Mouse (Mus musculus) c-Kit-positive CD71-positive TER-119-positive erythroid progenitor cells, embryonic 14.5 days (primary cell): ENCODE data around the gene Glb1.

Experiments used
- DNase-seq: peaks from one replicate; pipeline ENCODE4 v3.0.0-alpha.2; 2013; ENCODE audit warnings: low spot score

The Glb1 gene

DNA sequence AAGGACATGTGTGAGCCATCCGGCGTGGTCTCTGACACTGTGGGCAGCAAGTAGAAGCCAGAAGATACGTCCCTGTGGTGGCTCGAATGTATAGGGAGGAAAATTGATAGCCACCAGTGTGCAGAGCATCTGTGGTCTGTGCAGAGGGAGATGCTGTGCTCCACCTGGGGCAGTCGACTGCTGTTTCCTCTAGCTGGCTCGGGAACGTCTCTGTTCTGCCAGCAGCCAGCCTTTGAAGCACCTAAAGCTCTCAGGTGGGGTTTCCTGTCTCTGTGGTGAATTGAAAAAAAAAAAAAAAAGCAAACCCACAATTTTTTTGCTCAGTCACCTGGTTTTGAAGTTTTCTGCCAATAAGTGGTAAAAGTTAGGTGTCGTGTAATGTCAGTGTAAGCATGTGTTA is 42.5 kb downstream of the Glb1 start:
- no peak for DNase-seq

DNA sequence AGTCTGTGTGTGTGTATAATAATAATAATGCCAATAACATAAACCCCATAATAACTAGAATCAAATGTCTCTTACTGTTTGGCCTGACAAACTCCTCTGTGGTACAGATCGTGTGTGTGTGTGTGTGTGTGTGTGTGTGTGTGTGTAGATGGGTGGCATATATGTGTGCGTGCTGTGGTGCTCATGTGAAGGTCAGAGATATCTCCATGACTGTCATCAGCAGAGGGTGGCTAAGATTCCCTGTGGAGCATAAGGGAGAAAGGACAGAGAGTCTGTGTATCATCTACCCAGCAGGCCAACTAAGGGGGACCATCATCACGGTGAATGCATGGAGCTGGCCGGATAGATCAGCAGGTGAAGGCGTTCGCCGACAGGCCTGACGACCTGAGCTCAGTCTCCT is 46.0 kb downstream of the Glb1 start:
- no peak for DNase-seq

DNA sequence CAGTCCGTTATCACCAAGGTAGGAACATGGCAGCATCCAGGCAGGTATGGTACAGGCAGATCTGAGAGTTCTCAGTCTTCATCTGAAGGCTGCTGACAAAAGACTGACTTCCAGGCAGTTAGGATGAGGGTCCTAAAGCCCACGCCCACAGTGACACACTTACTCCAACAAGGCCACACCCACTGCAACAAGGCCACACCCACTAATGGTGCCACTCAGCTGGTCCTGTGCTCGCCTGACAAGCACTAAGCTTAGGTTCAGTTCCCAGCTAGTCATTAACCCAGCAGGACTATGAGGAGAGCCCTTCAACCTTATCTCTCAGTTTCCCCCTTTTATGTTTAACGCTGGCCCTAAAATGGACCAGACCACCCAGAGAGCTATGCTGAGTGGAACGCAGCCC is 47.8 kb downstream of the Glb1 start:
- no peak for DNase-seq

DNA sequence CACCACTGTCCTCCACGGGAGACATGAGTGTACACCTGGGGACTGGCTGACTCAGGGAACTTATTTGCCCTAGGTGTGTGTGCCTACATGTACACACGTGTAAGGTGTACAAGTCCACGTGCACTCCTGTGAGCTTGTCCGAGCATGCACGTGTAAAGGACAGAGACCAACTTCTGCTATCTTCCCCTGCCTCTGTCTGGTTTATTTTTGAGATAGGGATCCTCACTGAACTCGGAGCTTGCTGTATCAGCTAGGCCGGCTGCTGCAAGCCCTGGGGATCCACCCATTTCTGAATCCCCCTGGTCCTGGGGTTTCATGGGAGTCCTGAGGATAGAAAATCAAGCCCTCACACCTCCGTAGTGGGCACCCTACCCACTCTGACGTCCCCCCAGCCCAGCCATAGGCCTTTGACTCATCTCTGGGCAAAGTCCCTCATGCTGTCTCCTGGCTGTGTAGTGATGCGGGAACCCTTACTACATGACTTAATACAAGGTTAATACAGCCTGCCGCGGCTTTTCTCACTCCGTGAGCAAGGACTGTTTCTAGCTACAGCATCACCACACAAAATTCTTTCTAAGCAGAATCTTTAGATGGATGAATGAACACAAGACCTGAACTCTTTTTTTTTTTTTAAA is 48.4 kb downstream of the Glb1 start:
- no peak for DNase-seq

DNA sequence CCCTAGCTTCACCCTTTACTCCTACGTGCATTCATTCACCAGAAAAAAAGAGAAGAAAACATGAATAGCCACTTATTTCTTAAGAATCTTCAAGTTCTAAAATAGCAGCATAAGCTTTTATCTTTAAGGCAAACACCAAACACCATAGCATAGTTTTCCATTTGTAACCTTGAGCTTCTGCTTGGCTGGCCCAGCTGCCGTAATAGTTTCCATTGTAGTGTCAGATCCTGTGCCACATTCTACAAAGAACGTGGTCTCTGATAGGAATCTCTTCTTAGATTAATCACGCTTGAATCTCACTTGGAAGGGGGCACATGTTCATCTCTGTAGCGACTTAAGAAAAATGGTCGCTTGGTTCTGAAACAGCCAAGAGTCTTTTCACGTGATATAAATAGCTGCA is 50.7 kb downstream of the Glb1 start:
- DNase-seq: no peak

DNA sequence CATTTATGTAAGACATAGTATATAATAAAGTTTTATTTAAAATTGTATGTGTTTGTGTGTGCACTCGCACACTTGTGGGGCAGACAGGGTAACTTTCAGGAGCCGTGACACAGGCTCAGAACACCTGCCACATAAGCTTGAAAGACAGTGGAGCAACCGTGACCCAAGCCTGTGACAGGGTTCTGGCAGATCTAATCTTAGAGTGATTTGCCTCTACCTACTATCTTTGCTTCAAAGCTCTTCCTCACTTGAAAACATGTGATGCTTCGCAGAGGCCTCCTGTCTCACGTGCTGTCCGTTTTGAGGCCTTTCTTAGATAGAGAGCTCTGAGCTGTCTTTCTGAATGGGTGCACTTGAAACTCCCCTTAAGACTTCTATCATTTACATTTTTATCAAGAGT is 51.5 kb downstream of the Glb1 start:
- no peak for DNase-seq

DNA sequence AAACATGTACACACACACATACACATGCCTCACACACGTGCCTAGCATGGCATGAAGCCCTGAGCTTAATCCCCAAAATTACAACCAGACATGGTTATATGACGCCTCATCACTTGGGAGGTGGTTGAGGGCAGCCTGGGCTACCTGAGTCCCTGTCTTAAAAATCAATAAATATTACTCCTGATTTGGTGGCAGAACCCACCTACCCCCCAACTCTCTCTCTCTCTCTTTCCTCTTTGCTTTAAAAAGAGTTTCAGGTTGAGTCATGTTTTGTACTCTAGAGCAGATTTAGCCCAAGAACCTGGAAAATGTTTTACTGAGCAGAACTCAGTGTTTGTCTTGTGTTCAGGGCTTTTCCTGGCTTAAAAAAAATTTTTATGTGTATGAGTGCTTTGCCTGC is 54.5 kb downstream of the Glb1 start:
- DNase-seq: no peak

DNA sequence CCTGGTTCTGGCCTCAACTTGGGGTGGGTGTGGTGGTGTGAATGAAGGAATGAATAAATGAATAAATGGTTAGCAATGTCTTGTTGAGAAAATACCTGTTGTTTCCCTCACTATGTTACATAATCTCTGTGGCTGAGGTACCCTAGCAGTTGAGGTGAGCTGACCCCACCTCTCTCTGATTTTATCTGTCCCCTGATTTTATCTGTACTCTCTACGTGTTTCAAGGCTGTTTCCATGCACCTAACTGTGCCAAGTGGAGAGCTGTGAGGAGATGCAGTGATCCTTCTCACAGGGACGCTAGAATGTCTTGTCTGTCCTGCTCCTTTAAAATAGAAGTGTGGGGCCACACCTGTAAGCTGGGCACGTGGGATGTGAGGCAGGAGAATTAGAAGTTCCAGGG is 57.6 kb downstream of the Glb1 start:
- no peak for DNase-seq

DNA sequence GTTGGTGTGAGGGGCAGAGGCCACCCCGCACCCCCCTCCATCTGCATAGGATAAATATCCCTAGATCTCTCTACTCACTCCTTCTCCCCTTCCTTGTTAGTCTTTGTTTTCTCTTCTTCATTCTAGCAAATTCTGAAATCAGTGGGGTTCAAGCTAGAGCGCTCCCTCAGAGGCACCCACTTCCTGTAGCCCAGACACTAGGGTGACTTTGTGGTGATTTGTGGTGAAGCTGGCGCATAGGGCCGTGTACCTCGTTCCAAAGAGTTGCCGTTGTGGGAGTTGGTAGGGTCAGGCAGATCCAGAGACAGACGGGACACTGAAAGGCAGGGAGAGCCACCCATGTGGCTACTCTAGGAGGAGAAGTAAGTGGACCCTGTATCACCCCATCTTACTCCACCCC is 61.7 kb downstream of the Glb1 start:
- DNase-seq: no peak

DNA sequence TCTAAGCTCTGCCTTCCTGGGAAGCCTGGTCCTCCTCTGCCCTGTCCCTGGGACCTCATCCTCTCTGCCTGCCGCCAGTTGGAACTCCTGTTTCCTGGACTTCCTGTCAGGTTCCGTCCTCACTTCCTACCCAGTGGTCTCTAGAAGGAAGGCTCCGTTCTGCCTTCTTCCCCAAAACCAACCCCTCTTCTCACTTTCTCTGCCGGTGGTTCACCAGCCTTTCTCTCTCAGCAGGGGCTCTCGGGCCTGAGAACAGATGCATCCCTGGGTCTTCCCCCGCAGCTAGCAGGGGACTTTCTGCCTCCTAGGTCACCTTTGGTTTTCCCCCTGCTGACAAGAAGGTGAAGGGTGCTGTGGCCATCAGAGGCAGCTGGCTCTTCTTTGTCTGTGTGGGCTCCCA is 64.6 kb downstream of the Glb1 start:
- no peak for DNase-seq

DNA sequence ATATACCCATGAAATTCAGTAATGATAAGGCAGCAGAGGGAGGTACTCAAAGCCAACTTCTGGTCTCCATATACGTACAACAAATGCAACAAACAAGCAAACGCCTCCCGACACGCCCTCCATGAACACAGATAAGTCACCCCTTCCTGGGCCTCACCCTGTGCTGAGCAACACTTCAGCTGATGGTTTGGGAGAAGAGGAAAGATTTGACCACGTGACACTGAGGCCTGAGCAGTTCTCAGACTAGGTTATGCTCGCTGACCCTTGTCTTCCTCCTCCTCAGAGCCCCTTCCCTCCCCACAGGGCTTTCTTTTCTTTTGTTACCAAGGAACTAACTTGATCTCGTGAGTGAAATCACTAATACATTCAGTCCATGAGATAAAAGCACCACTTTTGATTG is 66.0 kb downstream of the Glb1 start:
- DNase-seq: peak; percentile 27

DNA sequence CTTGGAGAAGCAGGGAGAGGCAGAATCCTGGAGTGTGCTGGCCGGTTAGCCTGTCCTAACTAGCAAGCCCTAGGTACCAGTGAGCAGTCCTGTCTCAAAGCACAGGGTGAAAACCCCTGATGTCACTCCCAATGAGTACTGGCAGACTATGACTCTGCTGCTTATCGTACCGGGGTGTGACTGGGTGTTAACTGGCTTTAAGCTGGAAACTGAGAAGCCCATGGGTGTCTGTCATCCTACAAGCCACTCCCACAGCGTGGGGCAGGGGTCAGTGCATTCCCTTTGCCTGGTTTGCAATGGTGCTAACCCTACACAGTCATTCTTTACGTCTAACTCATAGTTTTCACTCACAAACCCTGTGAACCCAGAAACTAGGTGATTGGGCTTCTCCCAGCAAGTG is 67.3 kb downstream of the Glb1 start:
- no peak for DNase-seq

DNA sequence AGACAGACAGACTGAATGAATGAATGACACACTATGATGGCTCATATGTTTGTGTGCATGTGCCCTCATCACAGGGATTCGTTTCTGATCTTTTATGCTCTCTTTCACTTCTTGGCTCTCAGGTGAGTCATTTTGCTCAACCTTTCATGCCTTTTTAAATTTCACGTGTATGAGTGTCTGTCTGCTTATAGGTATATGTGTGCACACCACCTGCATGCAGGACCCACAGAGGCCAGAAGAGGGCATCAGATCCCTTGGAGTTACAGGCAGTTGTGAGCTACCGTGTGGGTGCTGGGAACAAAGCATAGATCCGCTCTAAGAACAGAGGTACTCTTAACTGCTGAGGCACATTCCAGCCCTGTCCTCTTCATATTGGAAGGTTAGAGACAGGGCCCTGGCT is 67.8 kb downstream of the Glb1 start:
- no peak for DNase-seq

DNA sequence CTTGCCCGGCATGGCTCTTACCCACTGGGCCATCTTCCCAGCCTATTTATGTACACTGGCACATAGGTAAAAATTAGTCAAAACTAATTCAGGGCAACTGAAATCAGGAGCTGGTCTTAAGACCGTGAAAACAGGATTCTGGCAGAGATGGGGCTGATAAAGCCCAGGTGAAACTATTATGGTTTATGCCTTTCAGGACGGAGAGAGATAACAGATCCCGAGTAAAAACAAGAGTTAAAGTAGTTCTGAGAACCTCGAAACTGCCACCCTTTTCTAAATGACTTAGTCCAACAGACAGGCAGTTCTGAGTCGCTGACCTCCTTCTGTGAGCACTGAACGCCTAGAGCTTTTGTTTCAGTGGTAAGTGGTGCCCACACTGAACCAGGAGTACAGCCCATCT is 71.0 kb downstream of the Glb1 start:
- no peak for DNase-seq

DNA sequence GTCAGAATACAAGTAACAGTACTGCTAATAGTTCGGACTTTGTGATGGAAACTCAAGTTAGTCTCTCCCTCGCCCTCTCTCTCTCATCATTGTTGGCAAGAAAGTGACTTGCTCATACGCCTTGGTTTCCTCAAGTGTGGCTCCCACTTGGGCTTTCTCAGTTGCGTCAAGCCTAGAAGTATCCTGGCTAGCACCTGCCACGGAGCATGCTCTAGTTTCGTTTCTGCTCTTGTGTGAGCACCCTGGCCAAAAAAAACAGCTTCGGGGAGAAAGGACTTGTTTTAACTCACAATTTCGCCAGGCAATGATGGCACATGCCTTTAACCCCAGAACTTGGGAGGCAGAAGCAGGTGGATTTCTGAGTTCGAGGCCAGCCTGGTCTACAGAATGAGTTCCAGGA is 76.1 kb downstream of the Glb1 start:
- no peak for DNase-seq

DNA sequence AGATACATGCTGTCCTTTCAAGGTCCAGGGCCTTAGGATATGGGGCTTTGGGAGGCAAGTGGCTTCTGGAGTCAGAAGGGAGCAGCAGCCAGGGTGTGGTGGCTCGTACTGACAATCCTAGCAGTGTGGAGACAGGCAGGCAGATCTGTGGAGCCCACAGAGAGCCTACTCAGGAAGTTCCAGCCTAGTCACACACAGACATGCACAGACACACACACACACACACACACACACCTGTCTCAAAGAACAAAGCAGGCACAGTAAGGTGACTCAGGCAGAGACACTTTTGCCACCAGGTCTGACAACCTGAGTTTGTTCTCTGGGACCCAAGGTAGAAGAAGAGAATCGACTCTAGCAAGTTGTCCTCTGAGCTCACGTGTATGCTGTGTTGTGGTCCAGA is 80.1 kb downstream of the Glb1 start:
- no peak for DNase-seq

DNA sequence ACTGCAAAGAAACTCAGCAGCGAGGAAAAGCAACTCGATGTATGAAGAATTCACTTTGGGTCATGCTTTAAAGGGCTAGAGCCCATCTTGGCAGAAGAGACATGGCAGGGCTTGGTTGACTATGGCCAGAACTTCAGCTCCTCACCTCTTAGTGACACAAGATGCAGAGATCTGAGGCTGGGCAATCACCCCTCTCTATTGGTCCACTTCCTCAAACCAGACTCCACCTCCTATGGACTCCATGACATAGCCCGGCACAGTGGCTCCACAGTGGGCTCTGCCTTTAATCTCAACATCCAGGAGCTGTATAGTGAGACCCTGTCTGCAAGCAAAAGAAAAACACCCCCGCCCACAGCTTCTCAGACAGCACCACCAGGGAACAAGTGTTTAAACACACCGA is 83.9 kb downstream of the Glb1 start:
- no peak for DNase-seq

DNA sequence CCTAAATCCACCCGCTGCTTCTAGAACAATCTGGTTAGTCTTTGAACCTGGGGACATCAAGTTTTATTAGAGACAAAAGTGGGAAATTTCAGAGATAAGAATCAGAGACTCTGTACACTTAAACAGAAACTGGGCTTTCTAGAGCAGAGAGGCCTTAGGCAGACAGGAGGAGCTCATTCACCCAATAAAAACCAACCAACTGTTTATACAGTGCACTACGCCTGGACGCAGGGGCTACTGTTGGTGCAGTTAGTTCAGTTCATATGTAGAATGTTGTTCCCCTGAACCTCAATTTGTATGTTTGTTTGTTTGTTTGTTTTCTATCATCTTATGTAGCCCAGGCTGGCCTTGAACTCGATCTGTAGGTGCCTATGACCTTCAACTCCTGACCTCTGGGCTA is 85.9 kb downstream of the Glb1 start:
- DNase-seq: no peak

DNA sequence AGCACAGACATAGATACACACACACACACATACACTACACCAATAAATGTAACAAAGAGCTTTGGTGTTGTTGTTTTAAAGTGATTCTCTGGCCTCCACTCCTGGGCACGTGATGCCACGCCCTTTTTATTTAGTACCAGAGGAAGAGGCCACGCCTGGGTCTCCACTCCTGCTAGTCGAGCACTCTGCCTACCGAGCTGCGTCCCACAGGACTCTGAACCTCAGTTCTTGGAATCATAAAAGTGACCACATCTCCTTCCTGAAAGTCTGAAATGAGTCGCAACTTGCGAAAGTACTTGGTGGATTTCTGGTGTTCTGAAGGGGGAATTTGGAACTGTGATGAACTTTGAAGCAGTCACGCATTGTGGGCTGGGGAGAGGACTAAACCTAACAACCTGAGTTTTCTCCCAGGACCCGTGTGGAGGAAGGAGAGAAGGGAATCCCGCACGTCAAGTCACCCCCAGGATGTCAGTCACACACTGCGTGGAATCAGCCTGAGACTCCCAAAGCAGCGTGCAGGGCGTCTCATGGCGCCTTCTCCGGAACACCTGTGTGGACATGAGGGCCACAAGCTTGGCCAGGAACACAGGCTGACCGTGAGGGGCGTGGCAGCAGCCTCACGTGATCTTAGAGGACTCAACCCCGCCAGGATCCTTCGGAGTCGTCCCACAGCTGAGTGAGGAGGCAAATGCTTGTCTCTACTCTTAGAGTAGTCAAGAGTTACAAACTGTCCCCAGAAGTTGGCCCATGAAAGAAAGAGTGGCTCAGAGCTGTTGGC is 86.8 kb downstream of the Glb1 start:
- no peak for DNase-seq

DNA sequence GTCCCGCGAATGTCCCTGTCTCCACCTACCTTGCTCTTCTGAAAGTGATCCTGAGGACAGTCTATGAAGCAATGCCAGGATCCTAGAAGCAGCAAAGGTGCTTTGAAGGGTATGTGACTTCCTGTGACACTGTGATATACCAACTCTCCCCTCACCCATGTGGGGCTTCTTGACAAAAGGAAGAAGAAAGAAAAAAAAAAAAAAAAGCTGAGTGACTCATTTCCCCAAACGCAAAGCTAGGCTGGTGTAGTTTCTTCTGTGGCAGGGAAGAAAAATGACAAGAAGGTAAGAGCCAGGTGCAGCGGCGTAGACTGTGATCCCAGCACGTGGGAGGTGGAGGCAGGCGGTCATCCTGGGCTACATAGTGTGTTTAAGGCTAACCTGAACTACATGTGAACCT is 95.6 kb downstream of the Glb1 start:
- DNase-seq: no peak

DNA sequence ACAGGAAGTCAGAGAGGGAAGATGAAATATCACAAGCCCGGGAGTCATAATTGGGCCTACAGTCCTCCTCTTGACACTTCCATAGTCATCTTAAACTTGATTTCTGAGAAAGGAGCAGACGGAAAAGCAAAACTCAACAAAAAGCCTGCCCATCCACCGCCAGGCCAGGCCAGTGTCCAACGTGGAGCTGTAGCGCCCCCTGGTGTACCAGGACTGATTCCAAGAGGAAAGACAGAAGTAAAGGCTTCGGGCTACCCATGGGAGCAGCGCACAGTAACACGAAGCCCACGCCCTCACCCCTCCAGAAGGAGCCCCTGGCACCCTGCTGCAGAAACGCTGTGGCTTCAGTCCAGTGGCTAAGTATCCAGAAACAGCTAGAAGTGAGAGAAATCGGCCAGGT is 97.3 kb downstream of the Glb1 start:
- DNase-seq: peak; percentile 64

DNA sequence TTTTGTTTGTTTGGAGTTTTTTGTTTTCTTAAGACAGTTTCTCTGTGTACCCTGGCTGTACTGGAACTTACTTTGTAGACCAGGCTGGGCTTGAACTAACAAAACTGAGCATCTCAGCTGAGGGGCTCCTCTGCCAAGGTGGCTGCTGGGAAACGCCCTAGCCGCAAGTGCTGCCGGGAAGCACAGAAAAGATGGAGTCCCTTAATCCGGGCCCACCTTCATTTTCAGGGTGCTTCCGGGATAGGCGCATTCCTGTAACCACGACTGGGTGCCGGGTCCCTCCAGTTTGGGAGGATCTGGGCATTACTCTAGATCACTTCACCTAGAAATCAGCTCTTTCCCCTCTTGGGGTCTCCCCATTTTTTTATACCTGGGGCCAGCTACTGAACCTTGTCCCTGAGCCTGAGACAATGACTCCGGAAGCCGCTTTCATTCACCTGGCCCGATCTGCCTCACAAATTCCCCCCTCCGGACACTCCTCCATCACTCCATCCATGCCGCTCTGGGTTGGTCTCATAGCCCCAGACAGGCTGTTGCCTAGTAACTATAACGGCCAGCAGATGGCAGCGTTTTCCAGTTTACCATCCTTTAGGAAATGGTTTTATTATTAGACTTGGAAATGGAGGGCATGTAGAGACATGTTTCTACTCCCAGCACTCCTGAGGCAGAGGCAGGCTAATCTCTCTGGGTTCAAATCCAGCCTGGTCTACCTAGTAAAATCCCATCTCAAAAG is 99.1 kb downstream of the Glb1 start:
- DNase-seq: peak; percentile 58

DNA sequence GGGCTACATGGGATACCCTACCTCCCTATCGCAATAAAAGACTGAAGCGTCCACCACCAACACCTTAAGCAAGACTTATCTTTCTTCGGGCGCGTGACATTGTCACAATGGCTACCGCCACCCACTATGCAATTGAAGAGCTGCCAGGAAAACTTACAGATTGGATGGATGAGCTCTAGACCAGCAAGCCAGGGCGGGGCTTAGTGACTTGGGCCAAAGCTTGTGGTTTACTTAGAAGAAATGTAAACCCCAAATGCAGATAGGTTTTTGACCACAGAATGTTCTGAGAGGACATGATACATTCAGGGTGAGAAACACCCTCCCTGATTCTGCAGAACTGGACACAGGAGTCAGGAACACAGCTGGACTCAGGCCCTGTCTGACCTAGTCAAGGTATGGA is 100.2 kb downstream of the Glb1 start:
- DNase-seq: no peak

DNA sequence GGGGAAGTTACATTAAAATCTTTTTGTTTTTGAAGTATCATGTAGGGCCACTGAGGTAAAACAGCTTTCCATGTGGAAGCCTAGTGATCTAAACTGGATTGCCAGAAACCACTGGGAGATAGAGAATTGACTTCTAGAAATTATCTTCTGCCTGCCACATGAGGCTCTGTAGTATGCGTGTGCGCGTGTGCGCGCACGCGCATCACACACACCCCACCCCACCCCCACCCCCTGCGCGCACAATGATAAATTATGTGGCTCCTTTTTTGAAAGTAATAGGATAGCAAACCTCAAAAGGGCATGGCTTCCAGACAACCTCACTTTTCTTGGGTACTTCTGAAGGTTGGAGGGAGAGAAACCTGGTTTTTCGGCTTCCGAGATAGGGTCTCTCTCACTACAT is 101.0 kb downstream of the Glb1 start:
- DNase-seq: no peak
